Mouse (Mus musculus): Measurements from ENCODE around the gene Try4. TPM values are rescaled to one million over a fixed set of nuclear protein-coding genes. Genes with fewer than 3 reads are reported as not detected.
"Not testable (repeated sequence)": the region's sequence is repeated elsewhere in the genome, so short reads cannot be mapped to it uniquely, and the experiment has no call there.

The Try4 gene
- not detected for polyA plus RNA-seq (2021)

DNA sequence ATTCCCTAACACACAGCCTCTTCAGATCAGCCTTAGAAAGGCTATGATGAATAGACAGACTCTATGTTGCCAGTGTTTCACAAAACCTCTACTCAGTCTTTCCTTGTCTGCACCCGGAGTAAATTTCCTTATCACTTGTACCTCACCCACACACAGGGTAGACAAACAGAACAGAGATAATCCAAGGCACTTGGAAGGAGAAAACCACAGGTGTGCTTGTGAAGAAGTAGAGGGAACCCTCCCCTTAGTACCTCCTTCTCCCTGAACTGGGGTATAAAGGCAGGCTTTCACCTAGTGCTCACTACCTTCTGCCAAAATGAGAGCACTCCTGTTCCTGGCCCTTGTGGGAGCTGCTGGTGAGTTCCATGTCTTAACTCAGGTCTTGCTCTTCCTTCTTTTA lies at the start of gene Try4:
Try4 (plus strand) TSS at position 301 of the 400 bp plus-strand sequence.
- in situ Hi-C loops (cut with MboI; ENCODE audit: low pct_unique_long_range_greater_than_20kb), result no loop called here
- ChIA-PET POLR2A (no interaction called here), CTCF (no interaction called here)
- no peak for DNase-seq (ENCODE audit: low read depth, low spot score)
- no peak for ATAC-seq
- H3K27me3 ChIP-seq, result no peaks in the 10 kb centered on the region
- TF ChIP-seq CTCF (IDR thresholded peaks at IDR 0.05), result no peak

DNA sequence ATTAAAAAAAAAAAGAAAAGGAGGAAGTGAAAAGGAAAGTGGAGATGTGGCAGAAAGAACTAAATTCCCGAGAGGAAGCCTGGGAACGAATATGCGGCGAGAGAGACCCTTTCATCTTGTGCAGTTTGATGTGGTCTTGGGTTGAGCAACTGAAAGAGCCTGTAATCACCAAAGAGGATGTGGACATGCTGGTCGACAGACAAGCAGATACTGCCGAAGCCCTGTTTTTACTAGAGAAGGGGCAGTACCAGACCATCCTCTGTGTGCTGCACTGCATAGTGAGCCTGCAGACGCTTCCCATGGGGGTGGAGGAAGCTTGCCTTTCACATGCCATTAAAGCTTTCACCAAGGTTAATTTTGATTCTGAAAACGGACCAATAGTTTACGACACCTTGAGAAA lies 48.8 kb upstream of the Try4 start:
- DNase-seq (ENCODE audit: low read depth, low spot score); in situ Hi-C loops (cut with MboI; ENCODE audit: low pct_unique_long_range_greater_than_20kb); POLR2A ChIA-PET; H3K27me3 ChIP-seq; ATAC-seq; CTCF ChIA-PET: not testable (repeated sequence)

DNA sequence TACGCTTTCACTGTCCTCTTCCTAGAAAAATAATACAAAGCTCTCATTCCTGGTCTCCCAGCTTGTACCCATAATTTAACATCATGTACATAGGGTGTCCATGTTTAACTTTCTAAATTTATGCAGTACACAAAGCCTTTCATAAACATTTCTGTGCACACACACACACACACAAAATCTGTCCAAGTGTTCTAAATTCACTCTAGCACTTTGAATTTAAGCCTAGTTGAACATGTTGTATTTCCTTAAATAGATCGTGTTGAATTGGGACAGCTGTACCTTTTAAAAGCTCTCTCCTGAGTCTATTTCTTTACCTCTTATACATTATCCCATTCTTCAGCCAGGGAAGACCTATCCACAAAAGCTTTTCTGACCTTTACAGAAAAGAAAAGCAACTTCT lies 45.6 kb upstream of the Try4 start:
- no peak for TF ChIP-seq CTCF (IDR thresholded peaks at IDR 0.05)
- POLR2A ChIA-PET, result interaction anchor here (0.8 kb wide), 1 partner anchor 9 kb away, joined by 4 read pairs; no protein-coding TSS in a partner anchor
- in situ Hi-C loops (cut with MboI; ENCODE audit: low pct_unique_long_range_greater_than_20kb), result no loop called here
- no peak for DNase-seq (ENCODE audit: low read depth, low spot score)
- no peak for ATAC-seq
- CTCF ChIA-PET, result no interaction called here
- peaks cover 11% of the 10 kb centered on the region for H3K27me3 ChIP-seq

DNA sequence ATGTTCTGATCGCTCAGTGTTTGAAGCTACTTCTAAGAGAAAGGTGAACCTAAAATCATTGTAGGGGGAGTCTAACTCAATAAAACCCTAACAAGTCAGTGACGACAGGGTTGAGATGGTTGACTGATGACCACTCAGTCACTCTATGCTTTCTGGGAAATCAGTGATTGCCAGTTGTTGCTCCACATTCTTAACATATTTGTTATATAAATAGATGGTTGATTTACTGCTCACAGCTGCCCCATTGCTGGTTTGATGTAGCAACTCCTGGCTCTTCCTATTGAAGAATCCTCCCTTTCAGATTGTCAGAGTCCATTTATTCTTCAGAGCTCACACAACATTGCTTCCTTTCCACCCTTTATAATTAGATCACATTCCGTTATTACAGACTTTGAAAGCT lies 44.6 kb upstream of the Try4 start:
- ChIA-PET POLR2A (interaction anchor here (0.6 kb wide), 1 partner anchor 10 kb away, joined by 3 read pairs; no protein-coding TSS in a partner anchor), CTCF (no interaction called here)
- ATAC-seq, result no peak
- DNase-seq (ENCODE audit: low read depth, low spot score), result no peak
- peaks cover 11% of the 10 kb centered on the region for H3K27me3 ChIP-seq
- TF ChIP-seq CTCF (IDR thresholded peaks at IDR 0.05), result no peak
- in situ Hi-C loops (cut with MboI; ENCODE audit: low pct_unique_long_range_greater_than_20kb), result no loop called here

DNA sequence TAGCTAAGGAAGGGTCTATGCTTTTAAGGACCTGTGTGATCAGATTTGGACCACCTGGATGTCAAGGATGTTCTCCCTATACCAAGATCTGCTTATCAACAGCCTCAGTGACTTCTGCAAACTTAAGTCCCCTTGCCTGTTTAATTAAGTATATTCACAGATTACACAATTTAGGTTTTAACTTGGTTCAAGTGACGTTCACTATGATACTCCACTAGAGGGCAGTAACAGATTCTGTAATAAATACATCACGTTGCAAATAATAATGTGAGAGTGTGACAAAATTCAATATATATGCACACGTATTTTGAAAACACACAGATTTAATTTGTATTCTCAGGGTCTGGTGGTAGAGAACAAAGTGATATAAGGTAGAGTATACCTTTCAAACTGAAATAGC lies 39.3 kb upstream of the Try4 start:
- ChIA-PET CTCF (interaction anchor here (1.1 to 1.8 kb wide), 5 partner anchors 9 to 297 kb away, joined by 3 to 6 read pairs (median 4); no protein-coding TSS in a partner anchor), POLR2A (no interaction called here)
- ATAC-seq (no peak), DNase-seq (ENCODE audit: low read depth, low spot score) (no peak)
- TF ChIP-seq CTCF (IDR thresholded peaks at IDR 0.05), result peak; percentile 49
- in situ Hi-C loops (cut with MboI; ENCODE audit: low pct_unique_long_range_greater_than_20kb), result loop anchor here (5.0 to 10.0 kb wide), 2 partner anchors 262 to 295 kb away; partner anchors contain the start of gene Prss2
- H3K27me3 ChIP-seq, result peaks cover 17% of the 10 kb centered on the region

DNA sequence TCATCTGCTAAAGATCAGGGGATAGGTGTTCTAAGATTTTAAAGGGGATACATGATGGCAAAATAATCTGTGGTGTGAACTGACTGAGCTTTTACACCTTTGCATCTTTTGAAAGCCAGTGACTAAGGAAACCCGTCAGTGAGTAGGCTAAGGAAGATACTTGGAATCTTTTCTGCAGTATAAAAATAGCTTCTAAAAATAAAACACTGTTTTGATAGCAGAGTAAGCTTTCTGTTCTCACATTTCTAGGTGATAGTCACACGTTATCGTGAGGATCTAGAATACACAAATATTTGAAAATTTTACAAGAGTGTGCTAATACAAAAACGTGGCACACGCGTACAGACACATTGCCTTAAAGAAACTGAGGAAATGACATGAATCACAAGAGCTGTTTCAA lies 35.9 kb upstream of the Try4 start:
- CTCF ChIA-PET, result interaction anchor here (0.9 to 1.1 kb wide), 2 partner anchors 239 to 287 kb away, joined by 3 to 4 read pairs; no protein-coding TSS in a partner anchor
- H3K27me3 ChIP-seq, result peaks cover 7% of the 10 kb centered on the region
- POLR2A ChIA-PET, result no interaction called here
- no peak for ATAC-seq
- no peak for TF ChIP-seq CTCF (IDR thresholded peaks at IDR 0.05)
- in situ Hi-C loops (cut with MboI; ENCODE audit: low pct_unique_long_range_greater_than_20kb), result loop anchor here (10.0 kb wide), 1 partner anchor 259 kb away; the partner anchor contains the start of gene Prss2
- no peak for DNase-seq (ENCODE audit: low read depth, low spot score)

DNA sequence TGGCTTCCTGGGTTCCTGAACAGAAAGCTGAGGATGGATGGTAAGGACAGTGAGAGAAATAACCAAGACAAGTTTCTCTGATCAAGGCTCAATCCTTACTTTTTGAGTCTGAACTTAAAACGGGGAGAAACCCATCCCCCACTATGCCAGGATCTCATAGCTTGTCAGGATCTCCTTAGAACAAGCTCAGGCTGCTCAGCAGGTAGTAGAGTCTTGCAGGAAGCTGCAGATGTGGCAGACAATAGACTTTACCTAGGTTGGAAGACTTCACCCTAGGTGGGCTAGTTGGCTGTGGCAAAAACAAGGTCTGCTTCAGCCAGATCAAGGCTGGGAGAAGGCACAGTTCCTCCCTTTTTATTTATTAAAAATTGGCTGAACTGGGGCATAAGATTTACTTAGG lies 3.8 kb upstream of the Try4 start:
- ChIA-PET POLR2A (no interaction called here), CTCF (interaction anchor here (1.4 kb wide), 1 partner anchor 9 kb away, joined by 3 read pairs; no protein-coding TSS in a partner anchor)
- in situ Hi-C loops (cut with MboI; ENCODE audit: low pct_unique_long_range_greater_than_20kb), result no loop called here
- no peak for DNase-seq (ENCODE audit: low read depth, low spot score)
- no peak for ATAC-seq
- TF ChIP-seq CTCF (IDR thresholded peaks at IDR 0.05), result no peak
- no peaks in the 10 kb centered on the region for H3K27me3 ChIP-seq

DNA sequence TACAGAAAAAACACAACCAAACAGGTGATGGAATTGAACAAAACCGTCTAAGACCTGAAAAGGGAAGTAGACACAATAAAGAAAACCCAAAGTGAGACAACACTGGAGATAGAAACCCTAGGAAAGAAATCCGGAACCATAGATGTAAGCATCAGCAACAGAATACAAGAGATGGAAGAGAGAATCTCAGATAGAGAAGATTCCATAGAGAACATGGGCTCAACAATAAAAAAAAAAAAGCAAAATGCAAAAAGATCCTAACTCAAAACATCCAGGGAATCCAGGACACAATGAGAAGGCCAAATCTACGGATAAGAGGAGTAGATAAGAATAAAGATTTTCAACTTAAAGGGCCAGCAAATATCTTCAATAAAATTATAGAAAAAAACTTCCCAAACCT lies 14.7 kb downstream of the Try4 start, which contains the start of gene Try5:
Try5 (minus strand) TSS at position 101 of the 400 bp plus-strand sequence.
- POLR2A ChIA-PET; ATAC-seq; H3K27me3 ChIP-seq; CTCF ChIA-PET; DNase-seq (ENCODE audit: low read depth, low spot score); in situ Hi-C loops (cut with MboI; ENCODE audit: low pct_unique_long_range_greater_than_20kb): not testable (repeated sequence)

DNA sequence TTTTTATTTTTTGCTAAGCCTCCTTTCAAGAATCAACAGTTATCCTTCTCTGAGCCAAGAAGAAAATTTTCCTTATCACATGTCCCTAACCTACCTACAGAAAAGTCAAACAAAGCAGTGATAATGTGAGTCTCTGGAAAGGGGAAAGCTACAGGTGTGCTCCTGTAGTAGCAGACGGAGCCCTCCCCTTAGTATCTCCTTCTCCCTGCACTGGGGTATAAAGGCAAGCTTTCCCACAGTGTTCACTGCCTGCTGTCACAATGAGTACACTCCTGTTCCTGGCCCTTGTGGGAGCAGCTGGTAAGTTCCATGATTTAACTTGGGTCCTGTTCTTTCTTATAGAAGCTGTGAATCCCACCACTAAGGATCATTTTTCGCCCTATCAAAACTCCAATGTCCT lies 51.9 kb downstream of the Try4 start, which contains the start of gene Try10:
Try10 (plus strand) TSS at position 174 of the 400 bp plus-strand sequence.
- no peak for DNase-seq (ENCODE audit: low read depth, low spot score)
- CTCF ChIA-PET, result no interaction called here
- H3K27me3 ChIP-seq, result no peaks in the 10 kb centered on the region
- in situ Hi-C loops (cut with MboI; ENCODE audit: low pct_unique_long_range_greater_than_20kb), result no loop called here
- TF ChIP-seq CTCF (IDR thresholded peaks at IDR 0.05), result no peak
- POLR2A ChIA-PET, result no interaction called here
- no peak for ATAC-seq

Other genes with a start within 250 kb of the Try4 start
- not detected for gene Try5, start 14.6 kb downstream of the Try4 start, polyA plus RNA-seq (2021)
- not detected for gene Try10, start 51.8 kb downstream of the Try4 start, polyA plus RNA-seq (2021)
- not detected for gene Prss3, start 75.4 kb downstream of the Try4 start, polyA plus RNA-seq (2021)
- gene Gm5771, start 90.1 kb downstream of the Try4 start, polyA plus RNA-seq (2021), result not detected
- gene Gm10334, start 143.9 kb downstream of the Try4 start, polyA plus RNA-seq (2021), result not detected
- not detected for gene Prss1, start 156.7 kb downstream of the Try4 start, polyA plus RNA-seq (2021)
- gene Prss2, start 219.5 kb downstream of the Try4 start, polyA plus RNA-seq (2021), result not detected

Data from Patski (cell line).